Mouse (Mus musculus) brain, embryonic 14.5 days (tissue): ENCODE data around the gene Ube2o.

Source experiments
- CTCF ChIP-seq: fragments of 200-500 bp; IDR thresholded peaks from 2 replicates; pipeline ENCODE4 v1.5.1; 2012; ENCODE audit warnings: inconsistent platforms, mild to moderate bottlenecking, moderate library complexity, borderline replicate concordance; ENCODE audit not compliant: insufficient read depth, insufficient read length; ENCODE audit errors: extremely low read depth
- POLR2A ChIP-seq: fragments of 200-500 bp; IDR thresholded peaks from 2 replicates; pipeline ENCODE4 v1.6.1; 2012; ENCODE audit warnings: mild to moderate bottlenecking, inconsistent platforms, borderline replicate concordance; ENCODE audit not compliant: poor library complexity, insufficient read depth, insufficient read length, severe bottlenecking; ENCODE audit errors: extremely low read depth

DNA sequence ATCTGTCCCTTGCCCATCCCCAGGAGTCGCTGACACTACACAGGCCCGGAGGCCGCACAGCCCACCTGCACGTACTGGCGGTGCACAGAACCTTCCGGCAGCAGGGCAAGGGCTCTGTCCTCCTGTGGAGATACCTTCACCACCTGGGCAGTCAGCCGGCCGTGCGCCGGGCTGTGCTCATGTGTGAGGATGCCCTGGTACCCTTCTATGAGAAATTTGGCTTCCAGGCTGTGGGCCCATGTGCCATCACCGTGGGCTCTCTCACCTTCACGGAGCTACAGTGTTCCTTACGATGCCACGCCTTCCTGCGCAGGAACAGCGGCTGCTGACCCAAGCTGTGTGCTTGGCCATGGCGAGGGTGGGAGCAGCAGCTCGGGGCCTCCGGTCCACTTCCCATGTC lies 15.5 kb upstream of the Ube2o start:
- TF ChIP-seq POLR2A, result no peak
- no peak for TF ChIP-seq CTCF
